Mouse (Mus musculus) thymus, postnatal 10 days (tissue): ENCODE data around the gene Lsm3.
A peak's percentile ranks its signal among the peaks of the same experiment; 100 is the strongest.
"Not testable (repeated sequence)": the region's sequence is repeated elsewhere in the genome, so short reads cannot be mapped to it uniquely, and the experiment has no call there.

ENCODE experiments used
- DNase-seq, 2 experiments: peaks; one replicate each; pipeline ENCODE4 v3.0.0; 2021; ENCODE audit warnings: low spot score in 2 of 2

Gene Lsm3

GRCm38 (mm10) chr6:91515545-91516449 is at the start of gene Lsm3, which contains the start of gene Xpc:
Lsm3 (plus strand) TSS chr6:91515928.
Xpc (minus strand) TSS chr6:91515888.
- peak; percentile 96 to 98 for DNase-seq

GRCm38 (mm10) chr6:91467106-91467505 is 48.6 kb upstream of the Lsm3 start:
- DNase-seq, result no peak

- no peak for DNase-seq
These were observed 45.0 kb upstream of the Lsm3 start for GRCm38 (mm10) chr6:91470712-91471111.

DNA sequence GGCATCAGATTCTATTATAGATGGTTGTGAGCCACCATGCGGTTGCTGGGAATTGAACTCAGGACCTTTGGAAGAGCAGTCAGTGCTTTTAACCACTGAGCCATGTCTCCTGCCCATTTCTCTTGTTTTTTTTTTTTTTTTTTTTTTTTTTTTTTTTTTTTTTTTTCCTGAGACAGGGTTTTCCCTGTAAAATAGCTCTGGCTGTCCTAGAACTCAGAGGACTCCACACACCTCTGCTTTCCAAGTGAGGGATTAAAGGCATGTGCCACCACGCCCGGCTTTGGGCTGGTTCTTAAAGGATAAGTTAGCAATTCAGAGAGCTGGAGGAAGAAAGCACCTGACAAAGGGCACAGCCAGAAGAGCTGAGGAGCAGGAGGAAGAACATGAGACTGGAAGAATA is 44.3 kb upstream of the Lsm3 start:
- DNase-seq, result not testable (repeated sequence)

- no peak for DNase-seq
These were observed 43.4 kb upstream of the Lsm3 start for GRCm38 (mm10) chr6:91472319-91472718.

- DNase-seq, result peak; percentile 97
These were observed 42.6 kb upstream of the Lsm3 start, which contains the start of the genes Chchd4 and Tmem43 for GRCm38 (mm10) chr6:91472868-91473804. Chchd4 (minus strand) TSS chr6:91473546. Tmem43 (plus strand) TSS chr6:91473703.

DNA sequence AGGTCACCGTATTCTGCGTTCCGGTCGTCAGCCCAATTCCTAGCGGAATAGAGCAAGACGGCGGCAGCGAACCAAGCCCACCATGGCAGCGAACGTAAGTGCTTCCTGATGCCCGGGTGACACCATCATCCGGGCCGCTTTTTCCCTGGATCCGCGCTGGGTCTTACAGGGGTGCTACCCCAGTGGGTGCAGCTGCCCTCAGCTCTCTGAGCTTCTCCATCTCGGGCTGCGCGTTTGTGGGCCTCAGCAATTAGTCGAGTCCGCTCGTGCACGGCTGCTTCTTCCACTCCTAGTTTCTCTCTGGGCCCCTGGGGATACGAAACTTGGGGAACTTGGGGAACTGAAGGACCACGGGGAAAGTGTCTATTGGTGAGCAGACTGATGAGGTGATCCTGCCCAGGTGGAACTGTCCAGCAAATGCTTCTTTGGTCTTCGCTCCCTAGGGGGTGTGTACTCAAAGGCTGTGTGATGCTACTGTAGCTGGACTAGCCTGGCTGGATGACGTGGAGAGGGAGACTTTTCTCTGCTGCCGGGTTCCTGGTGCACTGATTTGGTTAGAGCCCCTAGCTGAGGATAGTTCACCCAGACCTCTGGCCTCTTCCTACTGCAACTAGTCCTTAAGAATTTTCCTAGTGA is 41.8 kb upstream of the Lsm3 start:
- DNase-seq, result no peak

- DNase-seq, result peak in 1 of 2 experiments; percentile 8
These were observed 41.1 kb upstream of the Lsm3 start for GRCm38 (mm10) chr6:91474441-91475190.

GRCm38 (mm10) chr6:91476541-91476940 is 39.2 kb upstream of the Lsm3 start:
- no peak for DNase-seq

- no peak for DNase-seq
These were observed 32.4 kb upstream of the Lsm3 start for GRCm38 (mm10) chr6:91483371-91483770.

GRCm38 (mm10) chr6:91486736-91487453 is 28.8 kb upstream of the Lsm3 start:
- DNase-seq, result no peak

DNA sequence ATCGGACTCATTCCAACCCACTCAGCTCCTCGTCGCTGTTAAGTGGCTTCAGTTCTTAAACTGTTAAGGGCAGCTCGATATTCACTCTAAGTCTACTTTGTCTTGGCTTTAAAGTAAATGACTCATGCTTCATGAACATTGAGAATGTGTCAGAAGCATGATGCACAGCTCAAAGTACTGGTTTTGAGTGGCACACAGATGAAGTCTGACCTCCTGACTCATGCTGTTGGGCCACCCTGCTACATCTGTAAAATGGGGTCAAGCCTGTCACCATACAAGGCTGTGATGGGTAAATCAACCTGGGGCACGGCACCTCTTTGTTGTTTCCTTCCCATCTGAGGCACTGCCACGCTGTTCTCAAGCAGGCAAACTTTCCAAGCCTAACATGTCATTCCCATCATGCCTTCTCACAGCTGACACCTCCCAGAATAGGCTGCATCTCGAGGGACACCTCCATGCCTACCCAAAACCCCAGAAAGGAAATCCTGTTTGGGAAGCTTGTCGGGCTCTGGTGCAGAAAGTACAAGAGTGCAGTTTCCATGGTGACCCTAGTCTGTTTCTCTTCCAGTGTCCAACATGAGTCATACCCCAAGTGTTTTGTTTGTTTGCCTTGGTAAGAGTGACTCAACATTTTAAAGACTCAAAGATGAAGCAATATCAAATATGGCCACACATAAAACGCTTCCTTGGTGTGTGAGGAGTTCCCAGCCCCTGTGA is 27.1 kb upstream of the Lsm3 start:
- no peak for DNase-seq

GRCm38 (mm10) chr6:91489872-91490271 is 25.9 kb upstream of the Lsm3 start:
- no peak for DNase-seq

GRCm38 (mm10) chr6:91491004-91491403 is 24.7 kb upstream of the Lsm3 start:
- DNase-seq, result no peak

- DNase-seq, result no peak
These were observed 22.7 kb upstream of the Lsm3 start for GRCm38 (mm10) chr6:91493053-91493452.

DNA sequence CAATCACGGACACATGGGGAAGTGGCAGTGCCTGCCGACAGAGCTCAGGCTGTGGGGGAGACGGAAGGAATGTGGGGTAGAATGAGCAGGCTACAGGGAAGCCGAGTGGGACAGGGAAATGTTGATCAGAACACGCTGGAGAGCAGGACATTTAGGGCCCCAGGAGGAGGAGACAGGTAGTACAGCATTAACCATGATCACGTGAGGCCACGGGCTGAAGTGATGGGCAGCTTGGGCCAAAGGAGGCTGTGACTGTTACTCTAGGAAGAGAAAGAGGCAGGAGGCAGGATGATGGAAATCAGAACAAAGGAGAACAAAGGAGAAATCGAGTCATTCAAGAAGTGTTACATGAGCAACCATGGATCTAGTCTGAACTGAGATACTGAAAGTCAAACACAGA is 21.2 kb upstream of the Lsm3 start:
- no peak for DNase-seq

DNA sequence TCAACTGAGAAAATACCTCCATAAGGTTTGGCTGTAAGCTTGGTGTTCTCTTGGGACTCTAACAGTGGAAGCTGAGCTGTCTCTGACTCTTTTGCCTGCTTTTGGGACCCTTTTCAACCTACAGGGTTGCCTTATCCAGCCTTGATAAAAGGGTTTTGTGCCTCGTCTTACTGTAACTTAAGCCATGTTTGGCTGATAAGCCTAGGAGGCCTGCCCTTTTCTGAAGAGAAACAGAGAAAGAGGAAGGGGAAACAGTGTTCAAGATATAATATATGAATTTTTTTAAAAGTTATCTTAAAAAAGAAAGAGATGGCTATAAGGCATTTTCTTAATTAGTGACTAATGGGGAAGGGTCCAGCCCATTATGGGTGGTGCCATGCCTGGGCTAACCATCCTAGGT is 12.4 kb upstream of the Lsm3 start:
- no peak for DNase-seq

DNA sequence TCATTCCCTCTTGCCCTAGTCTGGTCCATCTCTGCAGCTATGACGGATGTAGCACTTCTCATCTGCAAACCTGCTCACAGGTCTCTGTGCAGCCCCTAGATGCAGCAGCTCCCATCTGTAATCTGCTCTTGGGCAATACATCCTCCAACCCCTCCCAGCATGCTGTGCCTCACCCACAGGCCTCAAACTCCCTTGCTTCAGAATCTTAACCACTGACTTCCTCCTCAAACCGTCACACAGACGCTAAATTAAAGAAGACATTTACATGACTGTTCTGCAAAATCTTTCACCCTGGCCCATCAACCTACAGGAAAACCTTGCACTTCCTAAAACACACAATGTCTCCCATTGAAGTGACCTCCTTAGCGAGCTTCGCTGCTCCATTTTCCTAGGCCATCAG is 9.7 kb upstream of the Lsm3 start:
- peak; percentile 68 to 72 for DNase-seq

DNA sequence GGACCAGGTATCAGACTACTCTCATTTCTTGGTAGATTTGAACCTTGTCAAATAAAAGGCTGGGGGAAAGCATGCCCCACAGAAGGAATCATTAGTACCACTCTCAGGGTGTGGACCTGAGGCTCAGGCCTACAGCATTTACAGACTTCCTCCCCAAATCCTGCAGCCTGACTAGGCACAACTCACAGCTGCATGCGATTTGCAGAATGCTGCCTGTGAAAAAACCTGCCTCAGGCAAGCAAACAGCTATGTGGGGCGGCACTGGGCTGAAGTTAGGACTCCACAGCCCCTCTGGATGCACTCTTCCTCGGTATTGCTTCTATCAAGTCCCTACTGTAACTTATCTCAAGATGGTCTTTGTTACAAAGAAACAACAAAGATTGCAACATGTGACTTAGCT is 7.7 kb upstream of the Lsm3 start:
- peak; percentile 51 to 58 for DNase-seq

DNA sequence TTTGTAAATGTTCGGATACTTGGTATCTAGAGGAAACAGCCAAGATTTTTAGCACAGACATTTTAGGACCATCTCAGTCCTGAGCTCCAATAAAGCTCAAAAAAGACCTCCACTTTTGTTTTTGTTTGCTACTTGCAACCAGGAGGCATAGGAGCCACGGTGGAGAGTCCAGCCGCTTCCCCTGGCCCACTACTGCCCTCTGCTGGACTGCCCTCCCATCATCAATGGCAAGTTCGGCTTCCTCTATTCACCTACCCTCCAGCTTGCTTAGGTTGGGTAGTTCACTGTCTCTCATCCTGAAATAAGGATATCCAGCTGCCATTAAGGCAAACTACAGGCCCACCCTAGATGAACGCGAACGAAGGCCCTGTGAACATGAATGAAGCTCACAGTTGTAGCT is 6.4 kb upstream of the Lsm3 start:
- peak; percentile 81 to 93 for DNase-seq
